Mouse (Mus musculus) intestine, postnatal 0 days (tissue): ENCODE data around the gene Pofut1. TPM values are rescaled to one million over a fixed set of nuclear protein-coding genes. Genes with fewer than 3 reads are reported as not detected.

Experiments
- ATAC-seq: fragments of 200-750 bp; cut with Nextera tagmentation; 2 replicates; pipeline ENCODE4 v1.8.0; 2017; ENCODE audit warnings: mild to moderate bottlenecking, moderate TSS enrichment, moderate library complexity
- H3K27ac ChIP-seq: fragments of 300-500 bp; sonication (generic); 2 replicates; pipeline ENCODE4 v1.5.1; 2014; ENCODE audit warnings: mild to moderate bottlenecking, low read depth, low read length, moderate library complexity
- H3K27me3 ChIP-seq: fragments of 300-500 bp; sonication (generic); replicated peaks from 2 replicates; pipeline ENCODE4 v1.6.1; 2014; ENCODE audit warnings: low read length, mixed read lengths; ENCODE audit not compliant: control insufficient read depth, insufficient read depth
- H3K36me3 ChIP-seq: fragments of 300-500 bp; sonication (generic); 2 replicates; pipeline ENCODE4 v1.6.1; 2014; ENCODE audit warnings: mild to moderate bottlenecking, moderate library complexity; ENCODE audit not compliant: control insufficient read depth, insufficient read depth
- H3K4me1 ChIP-seq: fragments of 300-500 bp; sonication (generic); replicated peaks from 2 replicates; pipeline ENCODE4 v1.6.1; 2014; ENCODE audit warnings: antibody characterized with exemption, low read length, mixed read lengths; ENCODE audit not compliant: control insufficient read depth, insufficient read depth
- H3K4me2 ChIP-seq: fragments of 300-500 bp; sonication (generic); replicated peaks from 2 replicates; pipeline ENCODE4 v1.6.1; 2014; ENCODE audit warnings: low read depth, mild to moderate bottlenecking, moderate library complexity
- H3K4me3 ChIP-seq: fragments of 300-500 bp; sonication (generic); 2 replicates; pipeline ENCODE4 v1.5.1; 2014; ENCODE audit warnings: low read depth, low read length
- H3K9ac ChIP-seq: fragments of 300-500 bp; sonication (generic); 2 replicates; pipeline ENCODE4 v1.6.1; 2014; ENCODE audit warnings: mild to moderate bottlenecking, low read depth, low read length
- H3K9me3 ChIP-seq: fragments of 300-500 bp; sonication (generic); 2 replicates; pipeline ENCODE4 v1.6.1; 2016; ENCODE audit warnings: mixed run types; ENCODE audit not compliant: control insufficient read depth
- CTCF ChIP-seq: sonication (generic); IDR thresholded peaks from 2 replicates; pipeline ENCODE4 v1.5.1; 2016; ENCODE audit warnings: low read depth, mild to moderate bottlenecking, control low read depth, antibody characterized with exemption, moderate library complexity
- WGBS: fragments of 180-500 bp; shearing (Covaris S2); extraction: QIAGEN DNeasy Blood & Tissue Kit; methylation state at CpG from one replicate; pipeline ENCODE4 v1.1.7; 2014; 5-methylcytosine and 5-hydroxymethylcytosine counted together
- polyA plus RNA-seq: library from polyadenylated mRNA; unstranded; fragments of >200 nt; fragmentation: Nextera tagmentation; extraction: Ambion mirVana; gene quantifications from 2 replicates; pipeline ENCODE4 v1.2.1, GENCODE M21; 2015

Pofut1 gene
- polyA plus RNA-seq, 1 experiment from 2014 or later, result 7.5 TPM

- H3K4me1 ChIP-seq, result no peaks in the 10 kb centered on the region
- ATAC-seq, result no peak
- no peak for TF ChIP-seq CTCF
- 92% methylated on average over 5 of the region's 5 CpGs for WGBS
- H3K9me3 ChIP-seq, result no peaks in the 10 kb centered on the region
- no peaks in the 10 kb centered on the region for H3K27me3 ChIP-seq
- no peak overlapping the region for H3K4me2 ChIP-seq
- H3K27ac ChIP-seq, result no peak overlapping the region
- no peak overlapping the region for H3K4me3 ChIP-seq
- peaks cover 3% of the 10 kb centered on the region; the same call in 1 of the 2 replicates for H3K36me3 ChIP-seq
- H3K9ac ChIP-seq, result no peak overlapping the region
Measured at GRCm38 (mm10) chr2:153301123-153301522, 59.8 kb downstream of the Pofut1 start.

DNA sequence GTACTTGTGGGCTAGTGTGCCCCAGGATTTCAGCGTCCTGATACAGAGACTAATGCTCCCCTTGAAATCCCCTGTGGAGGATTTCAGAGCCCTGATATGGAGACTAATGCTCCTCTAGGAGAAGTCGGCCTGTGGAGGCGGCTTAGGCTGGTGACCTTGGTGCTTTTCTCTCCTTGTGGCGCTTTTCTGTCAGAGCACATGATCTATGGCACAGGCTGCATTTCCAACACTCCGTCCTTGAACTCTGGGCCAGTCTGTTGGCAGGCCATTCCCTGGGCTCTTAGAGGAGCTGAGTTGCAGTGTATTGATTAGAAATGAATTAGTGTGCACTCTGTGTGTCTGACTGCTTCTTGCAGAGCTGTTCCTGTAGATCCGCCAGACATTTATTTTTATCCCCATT is 63.9 kb downstream of the Pofut1 start:
- Histone ChIP-seq H3K4me2 (no peak overlapping the region), H3K27me3 (no peaks in the 10 kb centered on the region), H3K4me3 (no peak overlapping the region), H3K27ac (no peak overlapping the region), H3K36me3 (no peaks in the 10 kb centered on the region; the same call in 1 of the 2 replicates), H3K9ac (no peak overlapping the region), H3K9me3 (no peaks in the 10 kb centered on the region), H3K4me1 (no peaks in the 10 kb centered on the region)
- no peak for TF ChIP-seq CTCF
- peak; percentile 25; the same call in 1 of the 2 replicates for ATAC-seq
- 59% methylated on average over 6 of the region's 6 CpGs for WGBS

GRCm38 (mm10) chr2:153308586-153308985 is 67.3 kb downstream of the Pofut1 start:
- no peaks in the 10 kb centered on the region for H3K27me3 ChIP-seq
- 69% methylated on average over 7 of the region's 7 CpGs for WGBS
- H3K4me2 ChIP-seq, result no peak overlapping the region
- H3K9me3 ChIP-seq, result no peaks in the 10 kb centered on the region
- H3K4me1 ChIP-seq, result no peaks in the 10 kb centered on the region
- no peak for TF ChIP-seq CTCF
- no peak overlapping the region for H3K4me3 ChIP-seq
- H3K27ac ChIP-seq, result no peak overlapping the region
- no peak overlapping the region for H3K9ac ChIP-seq
- 0 out of 2 replicates have a peak, but pooled peaks have one; percentile 41 for ATAC-seq
- H3K36me3 ChIP-seq, result peaks cover 8% of the 10 kb centered on the region

DNA sequence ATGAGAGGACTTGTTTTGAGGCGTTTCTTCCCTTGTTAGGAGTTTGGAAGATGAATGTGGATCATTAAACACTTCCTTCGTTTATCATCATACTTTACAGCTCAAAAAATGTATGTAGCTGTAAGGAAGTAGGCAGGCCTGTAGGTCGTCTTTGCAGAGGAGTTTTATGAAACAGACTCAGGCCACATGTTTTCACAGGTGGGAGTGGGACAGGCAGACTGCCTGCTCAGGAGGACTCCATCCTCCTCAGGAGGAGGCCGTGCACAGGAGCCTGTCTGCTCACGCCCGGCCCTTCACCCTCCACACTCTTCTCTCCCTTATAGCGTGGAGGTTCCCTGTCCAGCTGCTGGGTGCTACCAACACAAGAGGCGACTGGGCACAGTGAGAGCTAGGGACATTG is 67.8 kb downstream of the Pofut1 start:
- Histone ChIP-seq H3K4me1 (no peaks in the 10 kb centered on the region), H3K4me2 (no peak overlapping the region), H3K4me3 (no peak overlapping the region), H3K27me3 (no peaks in the 10 kb centered on the region), H3K9ac (no peak overlapping the region), H3K36me3 (peaks cover 8% of the 10 kb centered on the region), H3K9me3 (no peaks in the 10 kb centered on the region), H3K27ac (no peak overlapping the region)
- no peak for ATAC-seq
- no peak for TF ChIP-seq CTCF
- 67% methylated on average over 8 of the region's 8 CpGs for WGBS

- TF ChIP-seq CTCF, result no peak
- Histone ChIP-seq H3K4me1 (no peaks in the 10 kb centered on the region), H3K9me3 (no peaks in the 10 kb centered on the region), H3K9ac (no peak overlapping the region), H3K4me2 (no peak overlapping the region), H3K4me3 (no peak overlapping the region), H3K27me3 (no peaks in the 10 kb centered on the region), H3K36me3 (peaks cover 8% of the 10 kb centered on the region), H3K27ac (no peak overlapping the region)
- WGBS, result 79% methylated on average over 6 of the region's 6 CpGs
- no peak for ATAC-seq
Measured at GRCm38 (mm10) chr2:153310228-153310627, 68.9 kb downstream of the Pofut1 start.

- Histone ChIP-seq H3K27me3 (no peaks in the 10 kb centered on the region), H3K4me2 (no peak overlapping the region), H3K36me3 (peaks cover 27% of the 10 kb centered on the region), H3K4me3 (no peak overlapping the region), H3K9me3 (no peaks in the 10 kb centered on the region), H3K27ac (no peak overlapping the region), H3K4me1 (no peaks in the 10 kb centered on the region), H3K9ac (no peak overlapping the region)
- TF ChIP-seq CTCF, result no peak
- no peak for ATAC-seq
- WGBS, result 91% methylated on average over 9 of the region's 9 CpGs
Measured at GRCm38 (mm10) chr2:153312884-153313283, 71.6 kb downstream of the Pofut1 start.

DNA sequence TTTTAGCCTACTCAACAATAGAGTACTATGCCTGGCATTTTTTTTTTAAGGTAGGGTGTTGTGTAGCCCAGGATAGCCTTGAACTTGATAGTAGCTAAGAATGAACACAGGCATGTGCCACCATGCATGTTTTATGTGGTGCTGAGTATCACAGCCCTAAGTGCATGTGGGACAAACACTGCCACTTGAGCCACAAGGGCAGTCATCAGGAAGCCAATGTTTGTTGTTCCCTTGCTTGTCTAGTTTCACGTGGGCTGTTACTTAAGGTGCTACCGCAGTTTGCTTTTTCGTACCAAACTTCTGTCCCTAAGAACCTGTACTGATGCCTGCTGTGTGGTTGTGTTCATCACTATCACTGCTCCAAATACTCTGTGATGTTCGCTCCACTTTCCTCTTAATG is 77.1 kb downstream of the Pofut1 start:
- H3K4me1 ChIP-seq, result no peaks in the 10 kb centered on the region
- WGBS, result 88% methylated on average over 4 of the region's 4 CpGs
- no peak overlapping the region for H3K4me2 ChIP-seq
- H3K27me3 ChIP-seq, result no peaks in the 10 kb centered on the region
- H3K36me3 ChIP-seq, result peaks cover 65% of the 10 kb centered on the region
- no peak overlapping the region for H3K9ac ChIP-seq
- no peak overlapping the region for H3K27ac ChIP-seq
- no peak for TF ChIP-seq CTCF
- no peak for ATAC-seq
- H3K9me3 ChIP-seq, result no peaks in the 10 kb centered on the region
- H3K4me3 ChIP-seq, result no peak overlapping the region
